Mouse (Mus musculus) embryonic fibroblast, embryonic 13.5 days (primary cell): ENCODE measurements around the gene Ccdc163. TPM values are rescaled to one million over a fixed set of nuclear protein-coding genes. Genes with fewer than 3 reads are reported as not detected.
"Not testable (repeated sequence)": the region's sequence is repeated elsewhere in the genome, so short reads cannot be mapped to it uniquely, and the experiment has no call there.

Experiments used
- H3K27ac ChIP-seq: 2 replicates; pipeline ENCODE4 v1.5.1; 2012; ENCODE audit warnings: low read length, control low read depth, inconsistent platforms; ENCODE audit not compliant: insufficient read depth
- H3K4me1 ChIP-seq: 2 replicates; pipeline ENCODE4 v1.6.1; 2011; ENCODE audit warnings: low read length; ENCODE audit not compliant: control insufficient read depth, insufficient read depth
- H3K4me3 ChIP-seq: 2 replicates; pipeline ENCODE4 v1.5.1; 2011; ENCODE audit warnings: mild to moderate bottlenecking, control low read depth, low read length; ENCODE audit not compliant: insufficient read depth
- CTCF ChIP-seq: IDR thresholded peaks from 2 replicates; pipeline ENCODE4 v1.5.1; 2011; ENCODE audit warnings: mild to moderate bottlenecking, control low read depth, low read length, moderate library complexity, borderline replicate concordance; ENCODE audit not compliant: insufficient read depth
- POLR2A ChIP-seq: IDR thresholded peaks from 2 replicates; pipeline ENCODE4 v1.6.1; 2011; ENCODE audit warnings: low read depth, mild to moderate bottlenecking, control low read depth, low read length, moderate library complexity
- polyA plus RNA-seq: library from polyadenylated mRNA; stranded (reverse); fragments of >200 nt; gene quantifications from 2 replicates; pipeline ENCODE4 v1.2.4, GENCODE M21; 2011; ENCODE audit warnings: low read depth; ENCODE audit not compliant: missing spikeins, insufficient read length

Gene Ccdc163
- polyA plus RNA-seq, 1 experiment = 33.8 TPM

GRCm38 (mm10) chr4:116677808-116678207, 30.5 kb upstream of the Ccdc163 start:
- Histone ChIP-seq H3K27ac (peak overlapping the region; percentile 50), H3K4me3 (no peak overlapping the region), H3K4me1 (peaks cover 3% of the 10 kb centered on the region; the same call in 1 of the 2 replicates)
- TF ChIP-seq CTCF (no peak), POLR2A (no peak)

GRCm38 (mm10) chr4:116679141-116679540, 29.2 kb upstream of the Ccdc163 start:
- Histone ChIP-seq H3K4me3 (no peak overlapping the region), H3K4me1 (no peaks in the 10 kb centered on the region; the same call in 1 of the 2 replicates), H3K27ac (no peak overlapping the region; the same call in 1 of the 2 replicates)
- TF ChIP-seq CTCF = no peak
- no peak for TF ChIP-seq POLR2A

- not testable (repeated sequence) for H3K4me1 ChIP-seq, H3K4me3 ChIP-seq, H3K27ac ChIP-seq
These were observed 27.8 kb upstream of the Ccdc163 start for GRCm38 (mm10) chr4:116680521-116680920.

GRCm38 (mm10) chr4:116683957-116684356, 24.4 kb upstream of the Ccdc163 start:
- H3K27ac ChIP-seq = no peak overlapping the region
- H3K4me1 ChIP-seq = 0 out of 2 replicates have a peak, but pooled peaks cover 3% of the 10 kb centered on the region
- no peak overlapping the region for H3K4me3 ChIP-seq
- TF ChIP-seq CTCF = no peak
- no peak for TF ChIP-seq POLR2A

GRCm38 (mm10) chr4:116684665-116685064, 23.6 kb upstream of the Ccdc163 start:
- 0 out of 2 replicates have a peak, but pooled peaks have one; percentile 31 for TF ChIP-seq POLR2A
- TF ChIP-seq CTCF = no peak
- H3K4me1 ChIP-seq = 0 out of 2 replicates have a peak, but pooled peaks cover 3% of the 10 kb centered on the region
- H3K4me3 ChIP-seq = no peak overlapping the region
- peak overlapping the region; percentile 89 for H3K27ac ChIP-seq

GRCm38 (mm10) chr4:116685402-116686061, 22.8 kb upstream of the Ccdc163 start, which contains the start of gene Prdx1:
Gene Prdx1, plus strand, starts transcription at chr4:116685544.
- TF ChIP-seq CTCF = peak; percentile 89; the same call in 1 of the 2 replicates
- peak; percentile 99 for TF ChIP-seq POLR2A
- peak within 1 kb of the TSS; percentile 79 for H3K4me3 ChIP-seq
- peak within 1 kb of the TSS; percentile 89 for H3K27ac ChIP-seq
- peaks cover 3% of the 10 kb centered on the region; the same call in 1 of the 2 replicates for H3K4me1 ChIP-seq

GRCm38 (mm10) chr4:116687041-116687440, 21.3 kb upstream of the Ccdc163 start:
- H3K27ac ChIP-seq = no peak overlapping the region
- TF ChIP-seq CTCF (no peak), POLR2A (no peak)
- H3K4me3 ChIP-seq = peak overlapping the region; percentile 79
- H3K4me1 ChIP-seq = peaks cover 3% of the 10 kb centered on the region; the same call in 1 of the 2 replicates

- H3K27ac ChIP-seq = no peak overlapping the region
- no peak for TF ChIP-seq CTCF
These were observed 18.9 kb upstream of the Ccdc163 start for GRCm38 (mm10) chr4:116689309-116689876.

GRCm38 (mm10) chr4:116692146-116692545, 16.2 kb upstream of the Ccdc163 start:
- Histone ChIP-seq H3K4me1 (no peaks in the 10 kb centered on the region; the same call in 1 of the 2 replicates), H3K4me3 (no peak overlapping the region), H3K27ac (no peak overlapping the region)
- TF ChIP-seq CTCF = no peak
- no peak for TF ChIP-seq POLR2A

More at GRCm38 (mm10) chr4:116689309-116689876, 18.9 kb upstream of the Ccdc163 start:
- H3K4me1 ChIP-seq = peaks cover 3% of the 10 kb centered on the region; the same call in 1 of the 2 replicates
- no peak overlapping the region for H3K4me3 ChIP-seq

- TF ChIP-seq POLR2A (no peak), CTCF (no peak)
- H3K27ac ChIP-seq = no peak overlapping the region
- no peaks in the 10 kb centered on the region; the same call in 1 of the 2 replicates for H3K4me1 ChIP-seq
- H3K4me3 ChIP-seq = no peak overlapping the region
These were observed 14.5 kb upstream of the Ccdc163 start for GRCm38 (mm10) chr4:116693785-116694184.
